Mouse (Mus musculus): ENCODE measurements around the gene Krt12. TPM values are rescaled to one million over a fixed set of nuclear protein-coding genes. Genes with fewer than 3 reads are reported as not detected.

Gene Krt12
- polyA plus RNA-seq (2014; fragmentation: Nextera tagmentation; extraction: Ambion mirVana) = 0.23 TPM in 1 of 2 replicates, not detected in the other

- Histone ChIP-seq H3K36me3 (ENCODE audit: control insufficient read depth, insufficient read depth, low read length) (no peaks in the 10 kb centered on the region), H3K9ac (ENCODE audit: low read length) (no peak within 1 kb of the TSS), H3K9me3 (replicated peaks; ENCODE audit: control insufficient read depth, low read length) (no peaks in the 10 kb centered on the region), H3K27me3 (replicated peaks; ENCODE audit: control insufficient read depth, insufficient read depth, low read length) (no peaks in the 10 kb centered on the region), H3K27ac (ENCODE audit: low read depth, low read length) (no peak within 1 kb of the TSS), H3K4me1 (ENCODE audit: control insufficient read depth, insufficient read depth, low read length) (no peaks in the 10 kb centered on the region), H3K4me3 (ENCODE audit: low read depth, low read length) (no peak within 1 kb of the TSS), H3K4me2 (ENCODE audit: low read length) (no peak within 1 kb of the TSS)
- no peak for ATAC-seq
- WGBS = 91% methylated on average over 10 of the region's 10 CpGs
- no peak for DNase-seq (ENCODE audit: low spot score)
Measured at GRCm38 (mm10) chr11:99422159-99422558, at the start of gene Krt12. Krt12 (minus strand) TSS chr11:99422259.

GRCm38 (mm10) chr11:99469228-99469627, 47.2 kb upstream of the Krt12 start:
- H3K27ac ChIP-seq (ENCODE audit: low read depth, low read length) = no peak overlapping the region
- H3K4me3 ChIP-seq (ENCODE audit: low read depth, low read length) = no peak overlapping the region
- H3K36me3 ChIP-seq (ENCODE audit: control insufficient read depth, insufficient read depth, low read length) = no peaks in the 10 kb centered on the region
- ATAC-seq = no peak
- no peaks in the 10 kb centered on the region for H3K27me3 ChIP-seq (replicated peaks; ENCODE audit: control insufficient read depth, insufficient read depth, low read length)
- no peak overlapping the region for H3K4me2 ChIP-seq (ENCODE audit: low read length)
- 90% methylated on average over 4 of the region's 4 CpGs for WGBS
- no peaks in the 10 kb centered on the region for H3K9me3 ChIP-seq (replicated peaks; ENCODE audit: control insufficient read depth, low read length)
- DNase-seq (ENCODE audit: low spot score) = no peak
- no peaks in the 10 kb centered on the region for H3K4me1 ChIP-seq (ENCODE audit: control insufficient read depth, insufficient read depth, low read length)
- H3K9ac ChIP-seq (ENCODE audit: low read length) = no peak overlapping the region

GRCm38 (mm10) chr11:99468566-99468965, 46.5 kb upstream of the Krt12 start:
- Histone ChIP-seq H3K9me3 (replicated peaks; ENCODE audit: control insufficient read depth, low read length) (no peaks in the 10 kb centered on the region), H3K4me2 (ENCODE audit: low read length) (no peak overlapping the region), H3K27ac (ENCODE audit: low read depth, low read length) (no peak overlapping the region), H3K9ac (ENCODE audit: low read length) (no peak overlapping the region), H3K4me3 (ENCODE audit: low read depth, low read length) (no peak overlapping the region), H3K36me3 (ENCODE audit: control insufficient read depth, insufficient read depth, low read length) (no peaks in the 10 kb centered on the region), H3K27me3 (replicated peaks; ENCODE audit: control insufficient read depth, insufficient read depth, low read length) (no peaks in the 10 kb centered on the region), H3K4me1 (ENCODE audit: control insufficient read depth, insufficient read depth, low read length) (no peaks in the 10 kb centered on the region)
- no peak for ATAC-seq
- no peak for DNase-seq (ENCODE audit: low spot score)
- WGBS = 89% methylated on average over 11 of the region's 11 CpGs

- Histone ChIP-seq H3K4me3 (ENCODE audit: low read depth, low read length) (no peak overlapping the region), H3K4me1 (ENCODE audit: control insufficient read depth, insufficient read depth, low read length) (no peaks in the 10 kb centered on the region), H3K4me2 (ENCODE audit: low read length) (no peak overlapping the region), H3K36me3 (ENCODE audit: control insufficient read depth, insufficient read depth, low read length) (no peaks in the 10 kb centered on the region), H3K27ac (ENCODE audit: low read depth, low read length) (no peak overlapping the region), H3K9me3 (replicated peaks; ENCODE audit: control insufficient read depth, low read length) (no peaks in the 10 kb centered on the region), H3K9ac (ENCODE audit: low read length) (no peak overlapping the region; the same call in 1 of the 2 replicates), H3K27me3 (replicated peaks; ENCODE audit: control insufficient read depth, insufficient read depth, low read length) (no peaks in the 10 kb centered on the region)
- ATAC-seq (no peak), DNase-seq (ENCODE audit: low spot score) (no peak)
- WGBS = 55% methylated on average over 7 of the region's 7 CpGs
Measured at GRCm38 (mm10) chr11:99466316-99466715, 44.3 kb upstream of the Krt12 start.

- 6% methylated on average over 5 of the region's 5 CpGs for WGBS
- no peak overlapping the region for H3K4me2 ChIP-seq (ENCODE audit: low read length)
- H3K4me1 ChIP-seq (ENCODE audit: control insufficient read depth, insufficient read depth, low read length) = no peaks in the 10 kb centered on the region
- peak; percentile 91 for DNase-seq (ENCODE audit: low spot score)
- H3K9ac ChIP-seq (ENCODE audit: low read length) = no peak overlapping the region
- no peak overlapping the region for H3K27ac ChIP-seq (ENCODE audit: low read depth, low read length)
- H3K36me3 ChIP-seq (ENCODE audit: control insufficient read depth, insufficient read depth, low read length) = no peaks in the 10 kb centered on the region
- no peaks in the 10 kb centered on the region for H3K27me3 ChIP-seq (replicated peaks; ENCODE audit: control insufficient read depth, insufficient read depth, low read length)
- no peak for ATAC-seq
- H3K9me3 ChIP-seq (replicated peaks; ENCODE audit: control insufficient read depth, low read length) = no peaks in the 10 kb centered on the region
- H3K4me3 ChIP-seq (ENCODE audit: low read depth, low read length) = no peak overlapping the region
Measured at GRCm38 (mm10) chr11:99464836-99465235, 42.8 kb upstream of the Krt12 start.

GRCm38 (mm10) chr11:99463155-99463554, 41.1 kb upstream of the Krt12 start:
- H3K4me2 ChIP-seq (ENCODE audit: low read length) = no peak overlapping the region
- DNase-seq (ENCODE audit: low spot score) (peak; percentile 90), ATAC-seq (peak; percentile 62; the same call in 1 of the 2 replicates)
- no peak overlapping the region for H3K27ac ChIP-seq (ENCODE audit: low read depth, low read length)
- H3K9me3 ChIP-seq (replicated peaks; ENCODE audit: control insufficient read depth, low read length) = no peaks in the 10 kb centered on the region
- no peaks in the 10 kb centered on the region for H3K36me3 ChIP-seq (ENCODE audit: control insufficient read depth, insufficient read depth, low read length)
- no peaks in the 10 kb centered on the region for H3K4me1 ChIP-seq (ENCODE audit: control insufficient read depth, insufficient read depth, low read length)
- H3K4me3 ChIP-seq (ENCODE audit: low read depth, low read length) = no peak overlapping the region
- 15% methylated on average over 8 of the region's 8 CpGs for WGBS
- no peak overlapping the region for H3K9ac ChIP-seq (ENCODE audit: low read length)
- no peaks in the 10 kb centered on the region for H3K27me3 ChIP-seq (replicated peaks; ENCODE audit: control insufficient read depth, insufficient read depth, low read length)

GRCm38 (mm10) chr11:99461736-99462135, 39.7 kb upstream of the Krt12 start:
- ATAC-seq (no peak), DNase-seq (ENCODE audit: low spot score) (no peak)
- Histone ChIP-seq H3K9me3 (replicated peaks; ENCODE audit: control insufficient read depth, low read length) (no peaks in the 10 kb centered on the region), H3K4me1 (ENCODE audit: control insufficient read depth, insufficient read depth, low read length) (no peaks in the 10 kb centered on the region), H3K27ac (ENCODE audit: low read depth, low read length) (no peak overlapping the region), H3K36me3 (ENCODE audit: control insufficient read depth, insufficient read depth, low read length) (no peaks in the 10 kb centered on the region), H3K4me2 (ENCODE audit: low read length) (no peak overlapping the region), H3K4me3 (ENCODE audit: low read depth, low read length) (no peak overlapping the region), H3K27me3 (replicated peaks; ENCODE audit: control insufficient read depth, insufficient read depth, low read length) (no peaks in the 10 kb centered on the region), H3K9ac (ENCODE audit: low read length) (no peak overlapping the region)
- WGBS = 76% methylated on average over 7 of the region's 7 CpGs

GRCm38 (mm10) chr11:99458887-99459286, 36.8 kb upstream of the Krt12 start:
- WGBS = 76% methylated on average over 7 of the region's 7 CpGs
- Histone ChIP-seq H3K36me3 (ENCODE audit: control insufficient read depth, insufficient read depth, low read length) (no peaks in the 10 kb centered on the region), H3K4me3 (ENCODE audit: low read depth, low read length) (no peak overlapping the region), H3K9ac (ENCODE audit: low read length) (no peak overlapping the region), H3K27me3 (replicated peaks; ENCODE audit: control insufficient read depth, insufficient read depth, low read length) (no peaks in the 10 kb centered on the region), H3K4me2 (ENCODE audit: low read length) (no peak overlapping the region), H3K4me1 (ENCODE audit: control insufficient read depth, insufficient read depth, low read length) (no peaks in the 10 kb centered on the region), H3K27ac (ENCODE audit: low read depth, low read length) (no peak overlapping the region), H3K9me3 (replicated peaks; ENCODE audit: control insufficient read depth, low read length) (no peaks in the 10 kb centered on the region)
- no peak for ATAC-seq
- DNase-seq (ENCODE audit: low spot score) = no peak

GRCm38 (mm10) chr11:99454759-99455158, 32.7 kb upstream of the Krt12 start:
- WGBS = 63% methylated on average over 10 of the region's 10 CpGs

More at GRCm38 (mm10) chr11:99454759-99455158, 32.7 kb upstream of the Krt12 start:
- H3K36me3 ChIP-seq (ENCODE audit: control insufficient read depth, insufficient read depth, low read length) = no peaks in the 10 kb centered on the region
- no peaks in the 10 kb centered on the region for H3K27me3 ChIP-seq (replicated peaks; ENCODE audit: control insufficient read depth, insufficient read depth, low read length)
- no peaks in the 10 kb centered on the region for H3K4me1 ChIP-seq (ENCODE audit: control insufficient read depth, insufficient read depth, low read length)
- no peaks in the 10 kb centered on the region for H3K9me3 ChIP-seq (replicated peaks; ENCODE audit: control insufficient read depth, low read length)
- H3K9ac ChIP-seq (ENCODE audit: low read length) = no peak overlapping the region
- H3K4me2 ChIP-seq (ENCODE audit: low read length) = no peak overlapping the region
- H3K27ac ChIP-seq (ENCODE audit: low read depth, low read length) = no peak overlapping the region
- DNase-seq (ENCODE audit: low spot score) (no peak), ATAC-seq (no peak)
- no peak overlapping the region for H3K4me3 ChIP-seq (ENCODE audit: low read depth, low read length)

Measured in forebrain, embryonic 14.5 days (tissue).